Mouse (Mus musculus) MEL-GATA-1-ER (cell line): ENCODE data around the gene Uevld.

Source experiments
- DNase-seq: peaks from one replicate; pipeline ENCODE4 v3.0.0-alpha.2; 2012; ENCODE audit warnings: low read depth; ENCODE audit errors: extremely low read depth

Uevld gene

DNA sequence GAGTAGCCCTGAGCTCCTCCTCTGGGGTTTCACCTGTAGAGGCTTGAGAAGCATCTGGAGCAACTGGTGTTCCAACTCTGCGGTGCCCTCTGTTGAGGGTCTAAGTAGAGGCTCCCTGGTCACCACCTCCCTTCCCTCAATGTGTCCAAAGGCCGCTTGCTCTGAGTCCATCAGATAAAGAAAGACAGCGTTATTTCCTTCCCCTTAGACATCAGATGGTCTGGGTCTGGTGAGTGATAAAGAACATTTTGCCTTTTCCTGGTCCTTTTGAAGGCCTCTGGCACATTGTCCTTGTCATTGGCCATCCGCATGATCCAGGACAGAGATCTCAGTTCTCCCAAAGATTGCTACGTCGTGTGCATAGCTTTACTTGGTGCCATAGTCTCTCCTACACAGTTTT lies 81.1 kb downstream of the Uevld start:
- no peak for DNase-seq

DNA sequence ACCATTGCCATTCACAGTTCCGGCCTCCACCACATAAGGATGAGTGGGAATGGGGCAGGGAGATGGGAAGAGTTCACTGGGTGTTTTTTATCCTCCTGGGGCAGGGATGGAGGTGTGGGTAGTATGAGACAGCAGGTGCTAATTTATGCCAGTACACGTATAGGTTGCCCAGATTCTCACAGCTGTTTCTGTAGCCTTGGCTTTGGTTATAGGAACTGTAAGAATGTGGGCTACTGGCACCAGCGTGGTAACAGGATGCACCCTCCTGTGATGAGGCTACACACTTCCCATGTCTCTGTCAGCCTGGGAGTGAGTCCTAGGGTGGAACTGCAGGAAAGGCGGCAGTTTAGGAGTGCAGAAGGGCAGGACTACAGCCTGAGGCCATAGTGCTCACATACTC lies 81.5 kb downstream of the Uevld start:
- no peak for DNase-seq
